Mouse (Mus musculus) limb, embryonic 15.5 days (tissue): ENCODE measurements around the gene Lonp1. TPM values are rescaled to one million over a fixed set of nuclear protein-coding genes. Genes with fewer than 3 reads are reported as not detected.
A peak's percentile ranks its signal among the peaks of the same experiment; 100 is the strongest.

ENCODE experiments used
- ATAC-seq: fragments of 200-750 bp; cut with Nextera tagmentation; 2 replicates; pipeline ENCODE4 v1.8.0; 2017; ENCODE audit warnings: low read depth, moderate TSS enrichment; ENCODE audit not compliant: insufficient number of reproducible peaks, low FRiP score, low TSS enrichment
- H3K27ac ChIP-seq: fragments of 300-500 bp; sonication (generic); 2 replicates; pipeline ENCODE4 v1.5.1; 2015; ENCODE audit warnings: moderate library complexity, mild to moderate bottlenecking, inconsistent platforms
- H3K27me3 ChIP-seq: fragments of 300-500 bp; sonication (generic); 2 replicates; pipeline ENCODE4 v1.6.1; 2015; ENCODE audit warnings: inconsistent platforms
- H3K36me3 ChIP-seq: fragments of 300-500 bp; sonication (generic); 2 replicates; pipeline ENCODE4 v1.6.1; 2015; ENCODE audit warnings: inconsistent platforms
- H3K4me1 ChIP-seq: fragments of 300-500 bp; sonication (generic); 2 replicates; pipeline ENCODE4 v1.6.1; 2015; ENCODE audit warnings: inconsistent platforms
- H3K4me2 ChIP-seq: fragments of 300-500 bp; sonication (generic); 2 replicates; pipeline ENCODE4 v1.6.1; 2015; ENCODE audit warnings: mild to moderate bottlenecking, inconsistent platforms
- H3K4me3 ChIP-seq: fragments of 300-500 bp; sonication (generic); 2 replicates; pipeline ENCODE4 v1.5.1; 2015; ENCODE audit warnings: mild to moderate bottlenecking, inconsistent platforms
- H3K9ac ChIP-seq: fragments of 300-500 bp; sonication (generic); 2 replicates; pipeline ENCODE4 v1.6.1; 2015; ENCODE audit warnings: inconsistent platforms
- H3K9me3 ChIP-seq: fragments of 300-500 bp; sonication (generic); 2 replicates; pipeline ENCODE4 v1.6.1; 2016; ENCODE audit warnings: inconsistent platforms
- WGBS: fragments of 180-500 bp; shearing (Covaris S2); methylation state at CpG from one replicate; pipeline ENCODE4 v1.1.7; 2015; 5-methylcytosine and 5-hydroxymethylcytosine counted together
- polyA plus RNA-seq: library from polyadenylated mRNA; unstranded; fragments of >200 nt; fragmentation: Nextera tagmentation; extraction: Ambion mirVana; gene quantifications from 2 replicates; pipeline ENCODE4 v1.2.1, GENCODE M21; 2015

Lonp1 gene
- 46.5 and 49.1 TPM in 2 replicates for polyA plus RNA-seq

GRCm38 (mm10) chr17:56626754-56627470, at the start of gene Lonp1:
Lonp1 (minus strand) TSS chr17:56626887.
- peak within 1 kb of the TSS; percentile 93 for H3K4me2 ChIP-seq
- H3K4me1 ChIP-seq, result peaks cover 30% of the 10 kb centered on the region
- H3K27me3 ChIP-seq, result no peaks in the 10 kb centered on the region
- under 1% methylated on average over 51 of the region's 51 CpGs for WGBS
- H3K36me3 ChIP-seq, result peaks cover 25% of the 10 kb centered on the region
- H3K27ac ChIP-seq, result peak within 1 kb of the TSS; percentile 85
- no peaks in the 10 kb centered on the region for H3K9me3 ChIP-seq
- H3K9ac ChIP-seq, result peak within 1 kb of the TSS; percentile 98
- peak; percentile 93 for ATAC-seq
- peak within 1 kb of the TSS; percentile 95 for H3K4me3 ChIP-seq

- Histone ChIP-seq H3K9ac (peak overlapping the region; percentile 93), H3K4me2 (peak overlapping the region; percentile 59), H3K4me3 (peak overlapping the region; percentile 93), H3K9me3 (no peaks in the 10 kb centered on the region), H3K27ac (peak overlapping the region; percentile 89), H3K4me1 (peaks cover 31% of the 10 kb centered on the region), H3K27me3 (no peaks in the 10 kb centered on the region), H3K36me3 (peaks cover 23% of the 10 kb centered on the region)
- peak; percentile 1; the same call in 1 of the 2 replicates for ATAC-seq
- WGBS, result 1% methylated on average over 35 of the region's 37 CpGs
Measured at GRCm38 (mm10) chr17:56673647-56674416, 47.1 kb upstream of the Lonp1 start.

- Histone ChIP-seq H3K9ac (peak within 1 kb of the TSS; percentile 93), H3K9me3 (no peaks in the 10 kb centered on the region), H3K4me2 (peak within 1 kb of the TSS; percentile 76), H3K27ac (peak within 1 kb of the TSS; percentile 89), H3K36me3 (peaks cover 22% of the 10 kb centered on the region), H3K27me3 (peaks cover 2% of the 10 kb centered on the region; the same call in 1 of the 2 replicates), H3K4me3 (peak within 1 kb of the TSS; percentile 93), H3K4me1 (peaks cover 36% of the 10 kb centered on the region)
- peak; percentile 94 for ATAC-seq
- WGBS, result under 1% methylated on average over 65 of the region's 66 CpGs
Measured at GRCm38 (mm10) chr17:56672941-56673646, 46.4 kb upstream of the Lonp1 start, which contains the start of gene Ranbp3. Ranbp3 (plus strand) TSS chr17:56673294.

GRCm38 (mm10) chr17:56669766-56670165, 43.1 kb upstream of the Lonp1 start:
- Histone ChIP-seq H3K36me3 (no peaks in the 10 kb centered on the region), H3K4me2 (no peak overlapping the region), H3K4me3 (no peak overlapping the region), H3K9ac (no peak overlapping the region), H3K4me1 (peaks cover 16% of the 10 kb centered on the region), H3K27me3 (peaks cover 9% of the 10 kb centered on the region; the same call in 1 of the 2 replicates), H3K27ac (no peak overlapping the region), H3K9me3 (no peaks in the 10 kb centered on the region)
- 86% methylated on average over 8 of the region's 8 CpGs for WGBS
- ATAC-seq, result no peak

GRCm38 (mm10) chr17:56668384-56669144, 41.9 kb upstream of the Lonp1 start:
- no peaks in the 10 kb centered on the region for H3K9me3 ChIP-seq
- H3K27ac ChIP-seq, result no peak overlapping the region
- ATAC-seq, result no peak
- H3K36me3 ChIP-seq, result no peaks in the 10 kb centered on the region
- H3K9ac ChIP-seq, result peak overlapping the region; percentile 36; the same call in 1 of the 2 replicates
- WGBS, result 3% methylated on average over 31 of the region's 31 CpGs
- peaks cover 18% of the 10 kb centered on the region for H3K4me1 ChIP-seq
- peaks cover 9% of the 10 kb centered on the region; the same call in 1 of the 2 replicates for H3K27me3 ChIP-seq
- H3K4me2 ChIP-seq, result peak overlapping the region; percentile 89
- peak overlapping the region; percentile 42 for H3K4me3 ChIP-seq

- Histone ChIP-seq H3K4me2 (no peak overlapping the region), H3K4me3 (no peak overlapping the region), H3K27ac (no peak overlapping the region), H3K9ac (no peak overlapping the region), H3K4me1 (peaks cover 16% of the 10 kb centered on the region), H3K27me3 (peaks cover 9% of the 10 kb centered on the region; the same call in 1 of the 2 replicates), H3K9me3 (no peaks in the 10 kb centered on the region), H3K36me3 (no peaks in the 10 kb centered on the region)
- WGBS, result 67% methylated on average over 3 of the region's 3 CpGs
- no peak for ATAC-seq
Measured at GRCm38 (mm10) chr17:56667591-56667990, 40.9 kb upstream of the Lonp1 start.

GRCm38 (mm10) chr17:56666384-56666783, 39.7 kb upstream of the Lonp1 start:
- Histone ChIP-seq H3K36me3 (no peaks in the 10 kb centered on the region), H3K9ac (no peak overlapping the region), H3K27ac (no peak overlapping the region), H3K4me1 (peaks cover 13% of the 10 kb centered on the region), H3K4me3 (no peak overlapping the region), H3K27me3 (peaks cover 9% of the 10 kb centered on the region; the same call in 1 of the 2 replicates), H3K4me2 (no peak overlapping the region), H3K9me3 (no peaks in the 10 kb centered on the region)
- ATAC-seq, result no peak
- 84% methylated on average over 4 of the region's 4 CpGs for WGBS

GRCm38 (mm10) chr17:56664333-56664732, 37.6 kb upstream of the Lonp1 start:
- no peak for ATAC-seq
- Histone ChIP-seq H3K36me3 (no peaks in the 10 kb centered on the region), H3K4me2 (0 out of 2 replicates have a peak overlapping the region, but pooled peaks have one; percentile 8), H3K27ac (no peak overlapping the region), H3K4me3 (no peak overlapping the region; the same call in 1 of the 2 replicates), H3K9me3 (no peaks in the 10 kb centered on the region), H3K4me1 (peaks cover 13% of the 10 kb centered on the region), H3K9ac (no peak overlapping the region), H3K27me3 (peaks cover 9% of the 10 kb centered on the region; the same call in 1 of the 2 replicates)
- WGBS, result 6% methylated on average over 10 of the region's 10 CpGs

- WGBS, result 68% methylated on average over 3 of the region's 3 CpGs
- Histone ChIP-seq H3K9me3 (no peaks in the 10 kb centered on the region), H3K36me3 (no peaks in the 10 kb centered on the region), H3K9ac (no peak overlapping the region), H3K27me3 (peaks cover 9% of the 10 kb centered on the region; the same call in 1 of the 2 replicates), H3K4me2 (0 out of 2 replicates have a peak overlapping the region, but pooled peaks have one; percentile 8), H3K4me1 (peaks cover 13% of the 10 kb centered on the region), H3K27ac (no peak overlapping the region), H3K4me3 (no peak overlapping the region)
- ATAC-seq, result no peak
Measured at GRCm38 (mm10) chr17:56663659-56664058, 37.0 kb upstream of the Lonp1 start.

GRCm38 (mm10) chr17:56656171-56656570, 29.5 kb upstream of the Lonp1 start:
- no peaks in the 10 kb centered on the region for H3K4me1 ChIP-seq
- ATAC-seq, result no peak
- H3K4me2 ChIP-seq, result no peak overlapping the region
- no peaks in the 10 kb centered on the region for H3K36me3 ChIP-seq
- WGBS, result 88% methylated on average over 6 of the region's 6 CpGs
- no peak overlapping the region for H3K4me3 ChIP-seq
- H3K9ac ChIP-seq, result no peak overlapping the region
- no peaks in the 10 kb centered on the region for H3K27me3 ChIP-seq
- no peak overlapping the region for H3K27ac ChIP-seq
- H3K9me3 ChIP-seq, result no peaks in the 10 kb centered on the region

- Histone ChIP-seq H3K4me3 (no peak overlapping the region), H3K4me1 (no peaks in the 10 kb centered on the region), H3K27me3 (no peaks in the 10 kb centered on the region), H3K9ac (no peak overlapping the region), H3K36me3 (no peaks in the 10 kb centered on the region), H3K4me2 (no peak overlapping the region), H3K9me3 (no peaks in the 10 kb centered on the region), H3K27ac (no peak overlapping the region)
- 77% methylated on average over 3 of the region's 3 CpGs for WGBS
- ATAC-seq, result no peak
Measured at GRCm38 (mm10) chr17:56655311-56655710, 28.6 kb upstream of the Lonp1 start.
